Mouse (Mus musculus) forebrain, postnatal 0 days (tissue): ENCODE results near the gene Pik3c2g. TPM values are rescaled to one million over a fixed set of nuclear protein-coding genes. Genes with fewer than 3 reads are reported as not detected.

ENCODE experiments used
- ATAC-seq: fragments of 200-750 bp; cut with Nextera tagmentation; 2 replicates; pipeline ENCODE4 v1.8.0; 2017; ENCODE audit warnings: mild to moderate bottlenecking, moderate library complexity
- DNase-seq: peaks from one replicate; pipeline ENCODE4 v3.0.0-alpha.2; 2015
- H3K27ac ChIP-seq: fragments of 300-500 bp; sonication (generic); 2 replicates; pipeline ENCODE4 v1.5.1; 2014; ENCODE audit warnings: low read depth, mild to moderate bottlenecking, antibody characterized with exemption, low read length, moderate library complexity, mixed read lengths
- H3K27me3 ChIP-seq: fragments of 300-500 bp; sonication (generic); 2 replicates; pipeline ENCODE4 v1.6.1; 2014; ENCODE audit warnings: mild to moderate bottlenecking, low read length, mixed read lengths; ENCODE audit not compliant: insufficient read depth
- H3K36me3 ChIP-seq: fragments of 300-500 bp; sonication (generic); 2 replicates; pipeline ENCODE4 v1.6.1; 2014; ENCODE audit warnings: mild to moderate bottlenecking, moderate library complexity; ENCODE audit not compliant: insufficient read depth
- H3K4me1 ChIP-seq: fragments of 300-500 bp; sonication (generic); 2 replicates; pipeline ENCODE4 v1.6.1; 2014; ENCODE audit warnings: antibody characterized with exemption; ENCODE audit not compliant: insufficient read depth
- H3K4me2 ChIP-seq: fragments of 300-500 bp; sonication (generic); 2 replicates; pipeline ENCODE4 v1.6.1; 2014; ENCODE audit warnings: low read depth, mild to moderate bottlenecking, moderate library complexity
- H3K4me3 ChIP-seq: fragments of 300-500 bp; sonication (generic); 2 replicates; pipeline ENCODE4 v1.5.1; 2014; ENCODE audit warnings: low read depth, low read length, mixed read lengths
- H3K9ac ChIP-seq: fragments of 300-500 bp; sonication (generic); 2 replicates; pipeline ENCODE4 v1.6.1; 2014; ENCODE audit warnings: mild to moderate bottlenecking
- H3K9me3 ChIP-seq: fragments of 300-500 bp; sonication (generic); 2 replicates; pipeline ENCODE4 v1.6.1; 2016; ENCODE audit warnings: low read length
- CTCF ChIP-seq: sonication (generic); IDR thresholded peaks from 2 replicates; pipeline ENCODE4 v1.5.1; 2016; ENCODE audit warnings: antibody characterized with exemption, control low read depth, low read depth
- WGBS: fragments of 180-500 bp; shearing (Covaris S2); extraction: QIAGEN DNeasy Blood & Tissue Kit; methylation state at CpG from one replicate; pipeline ENCODE4 v1.1.7; 2014; 5-methylcytosine and 5-hydroxymethylcytosine counted together
- polyA plus RNA-seq: library from polyadenylated mRNA; unstranded; fragments of >200 nt; fragmentation: Nextera tagmentation; extraction: Ambion mirVana; gene quantifications from 2 replicates; pipeline ENCODE4 v1.2.1, GENCODE M21; 2015
- total RNA-seq: library from RNA; depleted of rRNA; stranded (reverse); fragments of >200 nt; gene quantifications from 2 replicates; pipeline ENCODE4 v1.2.3, GENCODE M21; 2014

Pik3c2g gene
- total and polyA plus RNA-seq, 2 experiments from 2014 or later, result 0.39 TPM; not detected in 1

DNA sequence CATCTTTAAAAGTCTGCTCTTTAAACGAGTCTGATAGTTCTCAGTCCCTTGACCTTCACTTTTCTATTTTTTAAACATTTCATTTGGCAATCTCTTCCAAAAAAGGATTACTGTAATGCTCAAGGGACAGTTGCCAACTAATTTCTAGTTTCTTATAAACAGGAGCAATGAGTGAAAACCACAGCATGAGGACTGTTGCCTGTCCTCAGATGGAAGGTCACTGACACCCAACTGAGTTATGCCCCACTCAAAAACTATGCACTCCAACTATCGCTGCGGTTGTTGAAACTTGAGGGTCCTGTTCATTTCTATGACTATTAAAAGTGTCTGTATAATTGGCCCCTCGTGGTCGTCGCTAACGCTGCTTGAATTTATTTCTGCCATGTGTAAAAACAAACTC lies 252.9 kb downstream of the Pik3c2g start:
- Histone ChIP-seq H3K9me3 (no peaks in the 10 kb centered on the region), H3K4me1 (no peaks in the 10 kb centered on the region), H3K27ac (no peak overlapping the region), H3K4me3 (no peak overlapping the region), H3K27me3 (no peaks in the 10 kb centered on the region), H3K36me3 (no peaks in the 10 kb centered on the region), H3K4me2 (no peak overlapping the region), H3K9ac (no peak overlapping the region)
- no peak for ATAC-seq
- no peak for DNase-seq
- WGBS, result 46% methylated on average over 7 of the region's 7 CpGs
- TF ChIP-seq CTCF, result no peak

DNA sequence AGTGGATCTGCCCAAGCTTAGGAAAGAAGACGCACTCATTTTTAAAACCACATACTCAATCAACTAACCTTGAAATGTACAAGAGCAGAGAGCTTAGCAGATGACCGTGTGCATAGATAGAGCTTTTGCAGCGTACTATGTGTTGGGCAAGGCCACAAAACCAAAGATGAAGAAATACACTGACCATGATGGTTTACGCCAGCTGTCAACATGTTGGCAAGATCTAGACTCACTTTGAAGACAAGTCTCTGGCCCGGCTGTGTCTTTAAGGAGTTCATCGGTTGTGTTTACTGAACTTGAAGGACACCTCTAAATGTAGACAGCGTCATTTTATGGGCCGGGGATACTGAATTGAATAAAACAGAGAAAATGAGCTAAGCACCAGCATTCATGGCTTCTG lies 254.3 kb downstream of the Pik3c2g start:
- no peak for ATAC-seq

DNA sequence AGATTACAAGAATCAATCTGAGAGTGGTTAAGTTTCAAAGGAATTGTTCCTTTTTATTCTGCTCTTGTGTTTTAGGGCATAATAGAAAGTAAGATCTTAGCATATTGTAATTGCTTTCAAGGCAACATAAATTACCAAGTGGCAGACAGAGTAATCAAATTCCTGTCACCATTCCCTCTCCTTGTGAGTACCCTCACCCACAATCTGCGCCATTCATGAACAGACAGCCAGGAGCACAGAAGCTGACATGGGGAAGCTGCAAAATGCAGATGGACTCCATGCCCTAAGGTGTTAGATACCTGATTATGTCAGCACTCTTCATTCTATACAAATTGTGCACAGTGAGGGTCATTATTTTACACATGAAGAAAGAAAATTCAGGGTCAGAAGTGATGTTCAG lies 255.6 kb downstream of the Pik3c2g start:
- Histone ChIP-seq H3K4me3 (no peak overlapping the region), H3K27ac (no peak overlapping the region), H3K9ac (no peak overlapping the region), H3K4me2 (no peak overlapping the region), H3K4me1 (no peaks in the 10 kb centered on the region), H3K27me3 (no peaks in the 10 kb centered on the region), H3K9me3 (no peaks in the 10 kb centered on the region), H3K36me3 (no peaks in the 10 kb centered on the region)
- ATAC-seq (no peak; the same call in 1 of the 2 replicates), DNase-seq (no peak)
- no peak for TF ChIP-seq CTCF
- WGBS, result 66% methylated on average over 1 of the region's 1 CpGs

More for the DNA sequence above, 254.3 kb downstream of the Pik3c2g start:
- H3K9me3 ChIP-seq, result no peaks in the 10 kb centered on the region
- H3K36me3 ChIP-seq, result no peaks in the 10 kb centered on the region
- no peaks in the 10 kb centered on the region for H3K27me3 ChIP-seq
- H3K4me3 ChIP-seq, result no peak overlapping the region
- TF ChIP-seq CTCF, result no peak
- DNase-seq, result no peak
- 94% methylated on average over 8 of the region's 8 CpGs for WGBS
- H3K4me1 ChIP-seq, result no peaks in the 10 kb centered on the region
- no peak overlapping the region for H3K9ac ChIP-seq
- no peak overlapping the region for H3K27ac ChIP-seq
- H3K4me2 ChIP-seq, result no peak overlapping the region

DNA sequence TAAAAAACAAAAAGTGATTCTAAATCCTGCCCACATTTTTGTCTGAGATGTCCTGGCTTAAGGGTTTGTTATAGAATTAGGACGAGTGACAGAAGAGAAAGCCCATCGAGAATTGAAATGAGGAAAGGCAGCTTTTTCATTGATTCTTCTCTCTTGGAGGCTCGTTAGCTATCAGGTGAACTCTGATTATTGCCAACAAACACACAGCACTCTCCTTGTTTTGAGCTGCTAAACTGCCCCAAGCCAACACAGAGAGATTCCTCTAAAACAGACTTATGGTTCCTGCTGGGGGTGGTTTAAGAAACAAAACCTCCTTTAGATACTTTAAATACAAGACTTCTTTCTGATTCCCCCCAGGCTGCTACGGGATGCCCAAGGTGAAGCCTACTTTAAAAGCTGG lies 256.5 kb downstream of the Pik3c2g start:
- DNase-seq (no peak), ATAC-seq (no peak)
- H3K27me3 ChIP-seq, result no peaks in the 10 kb centered on the region
- H3K9me3 ChIP-seq, result no peaks in the 10 kb centered on the region
- H3K27ac ChIP-seq, result no peak overlapping the region
- TF ChIP-seq CTCF, result no peak
- no peaks in the 10 kb centered on the region for H3K4me1 ChIP-seq
- no peak overlapping the region for H3K9ac ChIP-seq
- 25% methylated on average over 4 of the region's 4 CpGs for WGBS
- H3K4me3 ChIP-seq, result no peak overlapping the region
- no peaks in the 10 kb centered on the region for H3K36me3 ChIP-seq
- no peak overlapping the region for H3K4me2 ChIP-seq

DNA sequence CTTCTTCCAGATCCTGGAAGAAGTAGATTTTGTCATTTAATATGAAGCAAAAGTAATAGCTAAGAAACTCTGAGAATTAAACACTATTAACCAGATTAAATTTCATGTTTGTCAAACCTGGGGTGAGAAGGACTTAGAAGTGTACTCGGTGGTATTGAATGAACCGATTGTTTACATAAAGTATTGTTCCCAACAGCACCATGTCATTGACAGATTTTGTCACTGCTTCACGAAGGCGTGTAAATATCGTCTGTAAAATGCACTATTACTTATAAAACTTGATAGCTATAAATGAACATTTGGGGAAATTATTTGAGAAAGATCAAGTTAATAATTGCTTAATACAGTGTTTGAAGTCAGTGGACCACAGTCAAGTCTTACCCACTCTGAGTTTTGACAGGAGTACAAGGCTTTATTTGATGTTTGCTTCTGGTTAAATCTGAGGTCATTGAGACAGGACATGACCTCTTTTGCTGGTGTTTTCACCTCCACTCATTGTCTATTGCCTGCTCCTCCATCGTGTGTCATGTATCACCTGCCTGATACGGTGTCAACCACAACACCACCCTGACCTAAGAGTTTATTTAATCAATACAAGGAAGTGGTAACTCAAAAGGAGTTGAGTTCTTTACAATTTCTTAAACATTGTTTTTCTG lies 260.0 kb downstream of the Pik3c2g start:
- H3K27ac ChIP-seq, result no peak overlapping the region
- no peaks in the 10 kb centered on the region for H3K4me1 ChIP-seq
- no peaks in the 10 kb centered on the region for H3K27me3 ChIP-seq
- WGBS, result 86% methylated on average over 7 of the region's 7 CpGs
- no peak for TF ChIP-seq CTCF
- ATAC-seq (no peak), DNase-seq (no peak)
- H3K36me3 ChIP-seq, result no peaks in the 10 kb centered on the region
- H3K9me3 ChIP-seq, result no peaks in the 10 kb centered on the region
- no peak overlapping the region for H3K4me3 ChIP-seq
- no peak overlapping the region for H3K4me2 ChIP-seq
- no peak overlapping the region for H3K9ac ChIP-seq

DNA sequence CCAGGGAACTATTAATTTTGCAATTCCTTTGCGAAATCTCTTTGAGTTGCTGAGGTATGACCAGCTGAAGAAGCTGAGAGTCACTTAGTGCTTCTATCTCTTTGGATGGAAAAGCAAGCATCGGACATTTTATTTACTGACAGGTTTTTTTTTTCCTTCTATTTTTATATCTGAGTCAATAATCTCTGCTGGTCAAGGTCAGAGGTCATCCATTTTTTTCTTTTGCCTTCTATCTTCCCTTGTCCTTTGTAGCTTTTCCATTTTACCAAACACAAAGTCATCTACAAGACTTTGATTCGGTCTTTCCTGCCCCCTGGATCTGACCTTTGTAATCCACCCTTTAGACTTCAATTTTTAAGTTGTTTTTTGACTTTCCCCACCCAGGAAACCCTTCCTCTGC lies 262.9 kb downstream of the Pik3c2g start:
- WGBS, result 80% methylated on average over 3 of the region's 3 CpGs

DNA sequence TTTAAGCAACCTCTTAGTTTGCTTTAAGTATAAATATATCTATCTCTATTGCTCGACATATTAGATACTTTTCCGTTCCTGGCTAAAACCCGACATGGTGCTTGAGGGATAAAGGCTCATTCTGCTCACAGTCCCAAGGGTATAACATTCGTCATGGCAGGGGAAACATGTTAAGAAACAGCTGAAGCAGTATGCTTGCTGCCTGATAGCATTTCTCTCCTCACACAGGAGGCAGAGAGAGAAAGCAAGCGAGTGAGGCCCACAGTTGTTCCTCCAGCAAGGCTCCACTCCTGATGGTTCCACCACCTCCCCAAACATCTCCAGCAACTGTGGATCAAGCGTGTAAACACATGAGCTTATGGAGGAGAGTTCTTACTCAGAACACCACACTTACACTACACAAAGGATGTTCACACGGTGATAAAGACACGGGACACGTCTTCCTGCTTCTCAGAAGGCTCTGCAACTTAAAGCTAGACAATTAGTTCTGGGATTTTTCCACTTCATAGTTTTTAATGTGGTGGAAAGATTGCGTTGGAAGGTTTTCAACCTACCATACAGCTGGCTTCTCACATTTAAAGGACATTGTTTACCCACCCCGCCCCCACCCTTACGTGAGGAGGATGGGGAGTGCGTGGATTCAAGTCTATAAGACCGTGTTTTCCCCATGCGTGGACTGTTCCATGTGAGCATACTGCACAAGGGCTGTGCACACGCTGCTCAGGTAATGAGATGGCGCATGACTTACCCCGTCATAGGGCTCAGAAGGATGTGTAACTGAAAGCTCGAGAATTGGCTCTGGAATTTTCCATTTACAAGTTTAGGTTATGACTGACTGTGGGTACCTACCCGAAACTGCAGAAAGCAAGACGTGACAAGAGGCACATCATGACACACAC lies 264.9 kb downstream of the Pik3c2g start:
- no peak for ATAC-seq
- 86% methylated on average over 21 of the region's 21 CpGs for WGBS
- TF ChIP-seq CTCF, result no peak

More for the DNA sequence above, 262.9 kb downstream of the Pik3c2g start:
- no peaks in the 10 kb centered on the region for H3K36me3 ChIP-seq
- no peaks in the 10 kb centered on the region for H3K27me3 ChIP-seq
- H3K9ac ChIP-seq, result no peak overlapping the region
- H3K4me2 ChIP-seq, result no peak overlapping the region
- no peaks in the 10 kb centered on the region for H3K9me3 ChIP-seq
- DNase-seq (no peak), ATAC-seq (no peak)
- no peak overlapping the region for H3K27ac ChIP-seq
- no peaks in the 10 kb centered on the region for H3K4me1 ChIP-seq
- H3K4me3 ChIP-seq, result no peak overlapping the region
- no peak for TF ChIP-seq CTCF

More for the DNA sequence above, 264.9 kb downstream of the Pik3c2g start:
- H3K9me3 ChIP-seq, result no peaks in the 10 kb centered on the region
- no peaks in the 10 kb centered on the region for H3K4me1 ChIP-seq
- no peak overlapping the region for H3K27ac ChIP-seq
- no peaks in the 10 kb centered on the region for H3K36me3 ChIP-seq
- no peak for DNase-seq
- H3K4me2 ChIP-seq, result no peak overlapping the region
- H3K9ac ChIP-seq, result no peak overlapping the region
- H3K27me3 ChIP-seq, result no peaks in the 10 kb centered on the region
- no peak overlapping the region for H3K4me3 ChIP-seq
